Mouse (Mus musculus) liver, embryonic 12.5 days (tissue): ENCODE data around the gene Mcub. TPM values are rescaled to one million over a fixed set of nuclear protein-coding genes. Genes with fewer than 3 reads are reported as not detected.

Source experiments
- ATAC-seq: fragments of 200-750 bp; cut with Nextera tagmentation; 2 replicates; pipeline ENCODE4 v1.8.0; 2017; ENCODE audit warnings: moderate number of reproducible peaks, mild to moderate bottlenecking, moderate library complexity
- H3K27ac ChIP-seq: fragments of 300-500 bp; sonication (generic); 2 replicates; pipeline ENCODE4 v1.5.1; 2016; ENCODE audit warnings: mild to moderate bottlenecking
- H3K27me3 ChIP-seq: fragments of 300-500 bp; sonication (generic); replicated peaks from 2 replicates; pipeline ENCODE4 v1.6.1; 2016; ENCODE audit warnings: mild to moderate bottlenecking, moderate library complexity
- H3K36me3 ChIP-seq: fragments of 300-500 bp; sonication (generic); 2 replicates; pipeline ENCODE4 v1.6.1; 2016; ENCODE audit warnings: mild to moderate bottlenecking, moderate library complexity
- H3K4me1 ChIP-seq: fragments of 300-500 bp; sonication (generic); 2 replicates; pipeline ENCODE4 v1.6.1; 2016
- H3K4me2 ChIP-seq: fragments of 300-500 bp; sonication (generic); 2 replicates; pipeline ENCODE4 v1.6.1; 2016; ENCODE audit warnings: mild to moderate bottlenecking, moderate library complexity
- H3K4me3 ChIP-seq: fragments of 300-500 bp; sonication (generic); 2 replicates; pipeline ENCODE4 v1.5.1; 2016; ENCODE audit warnings: mild to moderate bottlenecking, moderate library complexity
- H3K9ac ChIP-seq: fragments of 300-500 bp; sonication (generic); 2 replicates; pipeline ENCODE4 v1.6.1; 2016; ENCODE audit warnings: mild to moderate bottlenecking, moderate library complexity
- H3K9me3 ChIP-seq: fragments of 300-500 bp; sonication (generic); replicated peaks from 2 replicates; pipeline ENCODE4 v1.6.1; 2016; ENCODE audit warnings: mild to moderate bottlenecking, moderate library complexity
- WGBS: fragments of 180-500 bp; shearing (Covaris S2); methylation state at CpG from one replicate; pipeline ENCODE4 v1.1.7; 2016; ENCODE audit not compliant: insufficient replicate concordance; 5-methylcytosine and 5-hydroxymethylcytosine counted together
- polyA plus RNA-seq: library from polyadenylated mRNA; unstranded; fragments of >200 nt; fragmentation: Nextera tagmentation; extraction: Ambion mirVana; gene quantifications from 2 replicates; pipeline ENCODE4 v1.2.1, GENCODE M21; 2016

The Mcub gene
- polyA plus RNA-seq, 1 experiment from 2014 or later, result 6.6 TPM

GRCm38 (mm10) chr3:129981756-129982155, 11.8 kb upstream of the Mcub start:
- H3K4me3 ChIP-seq, result no peak overlapping the region
- H3K27me3 ChIP-seq, result no peaks in the 10 kb centered on the region
- H3K9me3 ChIP-seq, result no peaks in the 10 kb centered on the region
- no peak overlapping the region for H3K4me2 ChIP-seq
- no peak overlapping the region for H3K27ac ChIP-seq
- no peaks in the 10 kb centered on the region; the same call in 1 of the 2 replicates for H3K4me1 ChIP-seq
- H3K36me3 ChIP-seq, result peaks cover 44% of the 10 kb centered on the region
- H3K9ac ChIP-seq, result no peak overlapping the region
- ATAC-seq, result no peak
- 77% methylated on average over 11 of the region's 11 CpGs for WGBS

DNA sequence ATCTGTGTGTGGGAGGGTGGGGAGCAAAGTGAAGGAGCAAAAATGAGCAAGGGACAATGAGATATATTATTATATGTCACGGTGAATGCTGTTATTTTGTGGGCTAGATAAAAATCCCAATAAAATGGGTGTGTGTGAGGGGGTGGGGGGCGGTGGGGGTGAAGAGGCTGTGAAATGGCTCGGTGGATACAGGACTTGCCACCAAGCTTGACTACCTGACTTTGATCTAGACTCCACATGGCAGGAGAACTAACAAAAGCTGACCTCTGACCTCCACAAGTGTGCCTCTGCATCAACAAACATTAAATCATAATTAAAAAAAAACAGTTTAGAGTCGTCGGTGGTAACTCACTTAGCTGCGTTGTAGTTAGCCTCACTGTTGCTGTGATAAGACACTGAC, 9.5 kb upstream of the Mcub start:
- H3K9me3 ChIP-seq, result no peaks in the 10 kb centered on the region
- no peak overlapping the region for H3K4me3 ChIP-seq
- H3K27ac ChIP-seq, result no peak overlapping the region
- no peaks in the 10 kb centered on the region; the same call in 1 of the 2 replicates for H3K4me1 ChIP-seq
- H3K9ac ChIP-seq, result no peak overlapping the region
- no peaks in the 10 kb centered on the region for H3K27me3 ChIP-seq
- no peak for ATAC-seq
- peaks cover 25% of the 10 kb centered on the region for H3K36me3 ChIP-seq
- H3K4me2 ChIP-seq, result no peak overlapping the region
- 40% methylated on average over 6 of the region's 6 CpGs for WGBS

GRCm38 (mm10) chr3:129978716-129979115, 8.7 kb upstream of the Mcub start:
- no peak for ATAC-seq
- Histone ChIP-seq H3K4me1 (no peaks in the 10 kb centered on the region; the same call in 1 of the 2 replicates), H3K36me3 (peaks cover 20% of the 10 kb centered on the region), H3K4me2 (no peak overlapping the region), H3K9me3 (no peaks in the 10 kb centered on the region), H3K27me3 (no peaks in the 10 kb centered on the region), H3K27ac (no peak overlapping the region), H3K9ac (no peak overlapping the region), H3K4me3 (no peak overlapping the region)
- WGBS, result 86% methylated on average over 9 of the region's 9 CpGs

GRCm38 (mm10) chr3:129976317-129976716, 6.3 kb upstream of the Mcub start:
- no peak for ATAC-seq
- Histone ChIP-seq H3K27me3 (peaks cover 10% of the 10 kb centered on the region), H3K9ac (no peak overlapping the region), H3K27ac (no peak overlapping the region), H3K4me3 (no peak overlapping the region), H3K9me3 (no peaks in the 10 kb centered on the region), H3K36me3 (no peaks in the 10 kb centered on the region), H3K4me2 (no peak overlapping the region), H3K4me1 (no peaks in the 10 kb centered on the region; the same call in 1 of the 2 replicates)
- WGBS, result 58% methylated on average over 5 of the region's 5 CpGs

GRCm38 (mm10) chr3:129970529-129971515, 816 bp upstream of the Mcub start:
- Histone ChIP-seq H3K27ac (no peak overlapping the region), H3K9ac (peak overlapping the region; percentile 66), H3K27me3 (peaks cover 50% of the 10 kb centered on the region), H3K4me2 (peak overlapping the region; percentile 95), H3K36me3 (no peaks in the 10 kb centered on the region), H3K9me3 (no peaks in the 10 kb centered on the region), H3K4me1 (peaks cover 18% of the 10 kb centered on the region), H3K4me3 (peak overlapping the region; percentile 66)
- WGBS, result 17% methylated on average over 19 of the region's 19 CpGs
- no peak for ATAC-seq

GRCm38 (mm10) chr3:129969031-129969430, 975 bp downstream of the Mcub start:
- Histone ChIP-seq H3K9ac (peak overlapping the region; percentile 66; the same call in 1 of the 2 replicates), H3K27ac (no peak overlapping the region), H3K27me3 (peaks cover 50% of the 10 kb centered on the region), H3K36me3 (no peaks in the 10 kb centered on the region), H3K4me3 (peak overlapping the region; percentile 66), H3K4me2 (peak overlapping the region; percentile 95), H3K9me3 (no peaks in the 10 kb centered on the region), H3K4me1 (peaks cover 18% of the 10 kb centered on the region)
- 37% methylated on average over 10 of the region's 10 CpGs for WGBS
- no peak for ATAC-seq

- H3K9me3 ChIP-seq, result no peaks in the 10 kb centered on the region
- no peak overlapping the region for H3K27ac ChIP-seq
- 61% methylated on average over 9 of the region's 9 CpGs for WGBS
- H3K27me3 ChIP-seq, result peaks cover 50% of the 10 kb centered on the region
- H3K9ac ChIP-seq, result no peak overlapping the region
- peak overlapping the region; percentile 12 for H3K4me2 ChIP-seq
- no peak overlapping the region for H3K4me3 ChIP-seq
- peak; percentile 56 for ATAC-seq
- peaks cover 18% of the 10 kb centered on the region for H3K4me1 ChIP-seq
- no peaks in the 10 kb centered on the region for H3K36me3 ChIP-seq
These were observed 2.1 kb downstream of the Mcub start for GRCm38 (mm10) chr3:129967874-129968273.

DNA sequence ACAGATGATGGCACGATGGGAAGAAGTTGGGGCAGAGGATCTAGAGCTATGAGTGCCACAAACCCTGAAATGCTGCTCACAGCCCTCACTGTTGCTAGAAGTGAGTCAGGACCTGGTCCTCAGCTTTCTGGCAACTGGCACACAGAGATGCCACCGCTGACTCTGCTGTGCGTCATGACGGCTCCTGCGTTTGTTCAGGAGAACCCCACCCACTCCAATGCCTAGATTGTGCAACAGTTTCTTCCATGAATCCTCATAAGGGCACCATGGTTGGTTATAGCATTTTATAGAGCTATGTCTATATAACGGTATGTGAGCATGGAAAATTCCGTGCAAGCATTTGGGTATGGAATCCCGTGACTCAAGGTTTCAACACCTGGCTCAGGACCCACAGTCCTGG, 5.3 kb downstream of the Mcub start:
- Histone ChIP-seq H3K27ac (no peak overlapping the region), H3K9ac (no peak overlapping the region), H3K27me3 (peaks cover 24% of the 10 kb centered on the region), H3K9me3 (no peaks in the 10 kb centered on the region), H3K4me2 (no peak overlapping the region), H3K4me3 (no peak overlapping the region), H3K4me1 (peaks cover 6% of the 10 kb centered on the region), H3K36me3 (no peaks in the 10 kb centered on the region)
- 79% methylated on average over 8 of the region's 8 CpGs for WGBS
- ATAC-seq, result no peak

DNA sequence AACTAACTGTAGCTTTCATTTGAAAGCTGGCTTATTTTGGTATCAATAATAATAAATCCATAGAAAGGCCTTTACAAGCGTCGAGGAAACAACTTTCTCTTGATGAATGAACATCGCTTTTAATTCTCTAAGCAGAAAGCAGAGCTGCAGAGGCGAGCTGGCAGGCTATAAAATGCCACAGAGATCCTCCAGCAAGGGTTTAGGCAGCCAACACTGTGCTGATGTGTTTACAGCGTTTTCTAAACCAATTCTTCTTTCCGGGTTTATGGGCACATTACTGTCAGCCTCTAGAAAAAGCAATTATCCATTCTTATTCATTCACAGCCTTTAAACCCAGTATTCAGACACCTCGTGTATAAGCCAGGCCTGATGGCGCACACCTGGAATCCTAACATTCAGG, 7.5 kb downstream of the Mcub start:
- Histone ChIP-seq H3K4me3 (no peak overlapping the region), H3K36me3 (no peaks in the 10 kb centered on the region), H3K4me1 (no peaks in the 10 kb centered on the region), H3K4me2 (no peak overlapping the region), H3K9me3 (no peaks in the 10 kb centered on the region), H3K27me3 (peaks cover 9% of the 10 kb centered on the region), H3K27ac (no peak overlapping the region), H3K9ac (no peak overlapping the region)
- ATAC-seq, result no peak
- WGBS, result 76% methylated on average over 8 of the region's 8 CpGs

GRCm38 (mm10) chr3:129953296-129953695, 16.7 kb downstream of the Mcub start:
- no peaks in the 10 kb centered on the region for H3K36me3 ChIP-seq
- no peak overlapping the region for H3K4me3 ChIP-seq
- no peaks in the 10 kb centered on the region for H3K9me3 ChIP-seq
- no peak overlapping the region for H3K4me2 ChIP-seq
- no peak overlapping the region for H3K27ac ChIP-seq
- ATAC-seq, result no peak
- no peak overlapping the region for H3K9ac ChIP-seq
- WGBS, result 59% methylated on average over 4 of the region's 4 CpGs
- H3K27me3 ChIP-seq, result no peaks in the 10 kb centered on the region
- H3K4me1 ChIP-seq, result no peaks in the 10 kb centered on the region

- H3K4me2 ChIP-seq, result no peak overlapping the region
- no peak for ATAC-seq
- no peaks in the 10 kb centered on the region for H3K9me3 ChIP-seq
- no peaks in the 10 kb centered on the region for H3K27me3 ChIP-seq
- H3K27ac ChIP-seq, result no peak overlapping the region
- H3K4me3 ChIP-seq, result no peak overlapping the region
- no peaks in the 10 kb centered on the region for H3K36me3 ChIP-seq
- WGBS, result 69% methylated on average over 5 of the region's 5 CpGs
- no peak overlapping the region for H3K9ac ChIP-seq
- H3K4me1 ChIP-seq, result peaks cover 18% of the 10 kb centered on the region
These were observed 20.7 kb downstream of the Mcub start for GRCm38 (mm10) chr3:129949158-129949773.

- Histone ChIP-seq H3K4me2 (no peak overlapping the region), H3K9me3 (no peaks in the 10 kb centered on the region), H3K9ac (no peak overlapping the region), H3K27ac (no peak overlapping the region), H3K4me1 (peaks cover 21% of the 10 kb centered on the region), H3K4me3 (no peak overlapping the region), H3K27me3 (no peaks in the 10 kb centered on the region), H3K36me3 (no peaks in the 10 kb centered on the region)
- ATAC-seq, result no peak
- 61% methylated on average over 5 of the region's 5 CpGs for WGBS
These were observed 21.6 kb downstream of the Mcub start for GRCm38 (mm10) chr3:129948359-129948758.
